Mouse (Mus musculus) heart, adult 2 months (tissue): Measurements from ENCODE around the gene Stk38. TPM values are rescaled to one million over a fixed set of nuclear protein-coding genes. Genes with fewer than 3 reads are reported as not detected.
"Not testable (repeated sequence)": the region's sequence is repeated elsewhere in the genome, so short reads cannot be mapped to it uniquely, and the experiment has no call there.

Experiments
- DNase-seq, 2 experiments: peaks; one replicate each; pipeline ENCODE4 v3.0.0; 2021
- H3K27ac ChIP-seq: fragments of 200-600 bp; 2 replicates; pipeline ENCODE4 v1.8.1; 2022
- H3K27me3 ChIP-seq: fragments of 200-500 bp; 2 replicates; pipeline ENCODE4 v1.6.1; 2012; ENCODE audit warnings: mild to moderate bottlenecking, low read length, inconsistent platforms, mixed read lengths; ENCODE audit not compliant: control insufficient read depth, insufficient read depth
- H3K36me3 ChIP-seq: fragments of 200-500 bp; 2 replicates; pipeline ENCODE4 v1.6.1; 2012; ENCODE audit warnings: low read length, inconsistent platforms; ENCODE audit not compliant: control insufficient read depth, insufficient read depth
- H3K4me1 ChIP-seq: fragments of 200-500 bp; 2 replicates; pipeline ENCODE4 v1.6.1; 2011; ENCODE audit warnings: low read length; ENCODE audit not compliant: control insufficient read depth, insufficient read depth
- H3K4me3 ChIP-seq: fragments of 200-600 bp; 2 replicates; pipeline ENCODE4 v1.8.1; 2022
- H3K79me2 ChIP-seq: fragments of 200-500 bp; replicated peaks from 2 replicates; pipeline ENCODE4 v1.6.1; 2012; ENCODE audit warnings: mild to moderate bottlenecking, inconsistent platforms, low read length, moderate library complexity, mixed read lengths; ENCODE audit not compliant: control insufficient read depth, insufficient read depth
- H3K9ac ChIP-seq: fragments of 200-500 bp; 2 replicates; pipeline ENCODE4 v1.6.1; 2012; ENCODE audit warnings: low read depth, mild to moderate bottlenecking, control low read depth, inconsistent platforms, low read length, mixed read lengths
- CTCF ChIP-seq: fragments of 200-600 bp; IDR thresholded peaks from 2 replicates; pipeline ENCODE4 v1.8.1; 2022; ENCODE audit warnings: antibody characterized with exemption, mild to moderate bottlenecking, moderate library complexity
- EP300 ChIP-seq: fragments of 200-500 bp; IDR thresholded peaks from 2 replicates; pipeline ENCODE4 v1.6.1; 2011; ENCODE audit warnings: low read depth, low read length, control low read depth; ENCODE audit not compliant: insufficient read depth
- POLR2A ChIP-seq: fragments of 200-500 bp; IDR thresholded peaks from 2 replicates; pipeline ENCODE4 v1.6.1; 2011; ENCODE audit warnings: mild to moderate bottlenecking, low read depth, low read length, control low read depth; ENCODE audit not compliant: insufficient read depth
- WGBS: fragments of 180-500 bp; shearing (Covaris S2); methylation state at CpG from one replicate; pipeline ENCODE4 v1.1.7; 2018; 5-methylcytosine and 5-hydroxymethylcytosine counted together
- intact Hi-C: fragments of 180-260 bp; cut with DNase I; formaldehyde crosslinking; loops from one replicate; pipeline ENCODE4 v1.15.1; 2025
- polyA plus RNA-seq: library from polyadenylated mRNA; depleted of rRNA; stranded (reverse); fragments of >200 nt; gene quantifications from 2 replicates; pipeline ENCODE4 v1.2.3, GENCODE M21; 2012
- total RNA-seq, 2 experiments: library from RNA; stranded (reverse); gene quantifications; 2 replicates each; pipeline ENCODE4 v1.2.3; 2021

Gene Stk38
- total and polyA plus RNA-seq, 3 experiments, result 29.5 to 41.6 (median 32.5) TPM

DNA sequence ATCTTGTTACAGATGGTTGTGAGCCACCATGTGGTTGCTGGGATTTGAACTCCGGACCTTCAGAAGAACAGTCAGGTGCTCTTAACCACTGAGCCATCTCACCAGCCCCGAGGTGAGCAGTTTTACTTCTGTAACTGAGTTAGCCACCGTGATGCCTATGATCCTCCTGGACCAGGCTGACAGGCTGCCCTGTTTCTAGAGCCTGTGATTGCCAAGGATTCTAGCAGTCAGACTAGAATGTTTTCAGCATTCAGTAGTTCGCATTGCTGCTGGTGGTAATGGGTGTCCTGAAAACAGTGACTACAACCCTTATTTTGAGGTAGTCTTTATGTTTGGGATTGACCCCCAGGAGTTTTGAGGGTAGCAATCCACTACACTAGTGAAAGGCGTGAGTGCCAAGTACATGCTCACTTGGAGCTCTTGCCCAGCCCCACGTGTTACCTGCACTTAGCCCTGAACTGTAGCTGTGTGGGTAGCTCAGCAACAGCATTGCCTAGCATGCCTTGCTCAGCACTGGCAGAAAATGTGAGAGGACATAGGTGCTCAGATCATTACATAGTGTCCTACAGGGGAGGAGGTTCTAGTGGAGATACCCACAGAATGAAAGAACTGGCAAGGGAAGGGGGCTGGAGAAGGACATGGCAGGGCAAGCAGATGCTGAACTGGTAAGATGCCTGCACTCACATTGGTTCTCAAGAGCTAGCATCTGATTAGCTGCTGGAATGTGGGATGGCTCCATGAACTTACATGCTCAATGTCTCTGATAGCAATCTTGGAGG is 36.5 kb upstream of the Stk38 start:
- no peaks in the 10 kb centered on the region for H3K27me3 ChIP-seq
- H3K4me3 ChIP-seq, result no peak overlapping the region
- H3K9ac ChIP-seq, result no peak overlapping the region
- intact Hi-C loops, result no loop called here
- peaks cover 3% of the 10 kb centered on the region for H3K79me2 ChIP-seq
- no peak for DNase-seq
- H3K36me3 ChIP-seq, result peaks cover 29% of the 10 kb centered on the region
- peaks cover 10% of the 10 kb centered on the region for H3K4me1 ChIP-seq
- WGBS, result 78% methylated on average over 6 of the region's 6 CpGs
- TF ChIP-seq EP300 (no peak), POLR2A (0 out of 2 replicates have a peak, but pooled peaks have one; percentile 21)
- no peak overlapping the region for H3K27ac ChIP-seq

GRCm38 (mm10) chr17:29043583-29043982 is 35.8 kb upstream of the Stk38 start:
- no peak overlapping the region for H3K27ac ChIP-seq
- H3K79me2 ChIP-seq, result peaks cover 4% of the 10 kb centered on the region
- TF ChIP-seq CTCF (no peak), EP300 (no peak), POLR2A (no peak)
- no peak overlapping the region for H3K4me3 ChIP-seq
- peaks cover 9% of the 10 kb centered on the region for H3K4me1 ChIP-seq
- H3K36me3 ChIP-seq, result peaks cover 36% of the 10 kb centered on the region
- intact Hi-C loops, result no loop called here
- no peak for DNase-seq
- WGBS, result 77% methylated on average over 3 of the region's 3 CpGs
- H3K27me3 ChIP-seq, result no peaks in the 10 kb centered on the region
- H3K9ac ChIP-seq, result no peak overlapping the region

GRCm38 (mm10) chr17:29042569-29042968 is 34.8 kb upstream of the Stk38 start:
- H3K9ac ChIP-seq, result no peak overlapping the region
- no peaks in the 10 kb centered on the region for H3K27me3 ChIP-seq
- H3K4me1 ChIP-seq, result peaks cover 10% of the 10 kb centered on the region
- intact Hi-C loops, result no loop called here
- H3K36me3 ChIP-seq, result peaks cover 46% of the 10 kb centered on the region
- H3K27ac ChIP-seq, result no peak overlapping the region
- TF ChIP-seq EP300 (no peak), POLR2A (no peak), CTCF (no peak)
- H3K79me2 ChIP-seq, result peaks cover 4% of the 10 kb centered on the region
- DNase-seq, result no peak
- no peak overlapping the region for H3K4me3 ChIP-seq

DNA sequence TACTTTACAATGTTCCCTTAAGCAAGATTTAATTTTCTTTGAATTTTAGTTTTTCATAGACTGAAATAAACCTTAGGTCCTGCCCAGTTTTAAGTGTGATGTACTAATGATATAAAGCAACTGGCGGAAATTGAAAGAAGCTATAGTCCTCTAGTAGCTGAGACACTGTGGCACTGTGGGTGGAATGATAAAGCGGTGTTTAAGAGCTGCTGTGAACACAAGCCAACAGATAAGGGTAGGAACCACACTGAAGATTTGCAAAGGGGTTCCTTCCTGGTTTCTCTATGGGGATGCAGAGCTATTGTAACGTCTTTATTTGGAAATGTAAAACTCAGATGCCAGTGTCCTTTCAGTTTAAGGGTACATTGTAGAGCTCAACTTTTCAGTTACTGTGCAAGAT is 33.8 kb upstream of the Stk38 start:
- H3K27me3 ChIP-seq, intact Hi-C loops, H3K4me3 ChIP-seq, H3K27ac ChIP-seq, H3K79me2 ChIP-seq, DNase-seq, H3K9ac ChIP-seq: not testable (repeated sequence)
- Histone ChIP-seq H3K36me3 (peaks cover 55% of the 10 kb centered on the region), H3K4me1 (peaks cover 12% of the 10 kb centered on the region)
- WGBS, result 45% methylated on average over 3 of the region's 3 CpGs

DNA sequence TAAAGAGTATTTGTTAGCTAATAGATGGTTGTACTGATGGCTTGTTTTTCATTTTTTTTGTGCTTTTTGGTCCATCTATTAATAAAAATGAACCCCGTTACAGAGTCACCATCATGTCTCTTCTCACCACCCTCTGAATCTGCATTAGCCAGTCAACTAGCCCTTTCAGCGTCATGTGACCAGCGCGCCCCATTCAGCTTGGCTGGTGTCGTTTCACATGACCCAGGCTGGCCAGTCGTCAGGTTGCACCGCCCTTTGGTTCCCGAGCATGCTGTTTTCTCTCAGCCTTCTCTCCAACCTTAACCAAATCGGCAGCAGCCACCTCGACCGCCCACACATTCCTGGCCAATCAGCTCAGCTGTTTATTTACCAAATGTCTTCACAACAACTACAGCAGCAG is 31.6 kb upstream of the Stk38 start:
- intact Hi-C loops, result no loop called here
- no peak for DNase-seq
- Histone ChIP-seq H3K27ac (no peak overlapping the region), H3K79me2 (peaks cover 5% of the 10 kb centered on the region), H3K4me1 (peaks cover 7% of the 10 kb centered on the region), H3K4me3 (peak overlapping the region; percentile 4; the same call in 1 of the 2 replicates), H3K9ac (no peak overlapping the region), H3K36me3 (peaks cover 63% of the 10 kb centered on the region), H3K27me3 (no peaks in the 10 kb centered on the region)
- WGBS, result 41% methylated on average over 11 of the region's 11 CpGs
- no peak for TF ChIP-seq CTCF
- TF ChIP-seq EP300, result 0 out of 2 replicates have a peak, but pooled peaks have one; percentile 42
- TF ChIP-seq POLR2A, result 0 out of 2 replicates have a peak, but pooled peaks have one; percentile 15

DNA sequence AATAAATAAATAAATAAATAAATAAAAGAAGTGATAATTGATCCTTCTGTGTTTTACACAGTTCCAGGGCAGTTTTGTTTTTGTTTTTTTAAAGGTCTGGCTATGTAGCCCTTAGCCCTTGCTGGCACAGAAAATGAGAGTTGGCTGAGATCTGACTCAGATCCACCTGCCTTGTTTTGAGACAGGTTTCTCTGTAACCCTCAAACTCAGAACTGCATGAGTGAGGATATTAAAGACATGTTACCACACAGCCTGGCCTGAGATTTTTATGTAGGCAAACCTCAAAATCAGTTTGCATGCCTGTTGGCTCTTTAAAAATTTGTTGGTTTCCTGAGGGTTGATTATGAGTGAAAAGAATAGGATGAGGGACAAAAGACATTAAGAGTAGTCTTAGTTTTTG is 27.7 kb upstream of the Stk38 start:
- H3K4me3 ChIP-seq, result peak overlapping the region; percentile 3; the same call in 1 of the 2 replicates
- peaks cover 52% of the 10 kb centered on the region for H3K36me3 ChIP-seq
- H3K9ac ChIP-seq, result no peak overlapping the region
- no peaks in the 10 kb centered on the region for H3K27me3 ChIP-seq
- DNase-seq, result no peak
- H3K79me2 ChIP-seq, result peaks cover 10% of the 10 kb centered on the region
- peaks cover 6% of the 10 kb centered on the region for H3K4me1 ChIP-seq
- intact Hi-C loops, result no loop called here
- no peak overlapping the region for H3K27ac ChIP-seq
- no peak for TF ChIP-seq POLR2A
- no peak for TF ChIP-seq CTCF
- TF ChIP-seq EP300, result no peak
